Mouse (Mus musculus) thymus, postnatal 0 days (tissue): ENCODE measurements at regions not wholly inside any gene's neighbourhood (a gene's known extent, or its start where the extent isn't known, plus 50 kb on each side); places are given as distances from the start of the nearest gene placed in this dataset.
A peak's percentile ranks its signal among the peaks of the same experiment; 100 is the strongest.

Source experiments
- DNase-seq: peaks from one replicate; pipeline ENCODE4 v3.0.0-alpha.2; 2015; ENCODE audit warnings: low spot score

- DNase-seq = no peak
These were observed 154.4 kb upstream of the Dyrk2 start for GRCm38 (mm10) chr10:119024425-119024824.

- no peak for DNase-seq
These were observed 149.1 kb upstream of the Dyrk2 start for GRCm38 (mm10) chr10:119019082-119019481.

GRCm38 (mm10) chr10:119018490-119018889 is 148.5 kb upstream of the Dyrk2 start:
- no peak for DNase-seq

GRCm38 (mm10) chr10:119016104-119016503 is 146.1 kb upstream of the Dyrk2 start:
- DNase-seq = no peak

- DNase-seq = no peak
These were observed 145.5 kb upstream of the Dyrk2 start for GRCm38 (mm10) chr10:119015311-119016055.

- DNase-seq = no peak
These were observed 144.7 kb upstream of the Dyrk2 start for GRCm38 (mm10) chr10:119014731-119015130.

GRCm38 (mm10) chr10:119013758-119014157 is 143.7 kb upstream of the Dyrk2 start:
- no peak for DNase-seq

GRCm38 (mm10) chr10:119011511-119011910 is 141.5 kb upstream of the Dyrk2 start:
- no peak for DNase-seq

GRCm38 (mm10) chr10:119010884-119011283 is 140.9 kb upstream of the Dyrk2 start:
- DNase-seq = peak; percentile 79

GRCm38 (mm10) chr10:119006866-119007575 is 137.0 kb upstream of the Dyrk2 start:
- no peak for DNase-seq

GRCm38 (mm10) chr10:119005491-119005890 is 135.5 kb upstream of the Dyrk2 start:
- peak; percentile 76 for DNase-seq

GRCm38 (mm10) chr10:119004426-119004825 is 134.4 kb upstream of the Dyrk2 start:
- DNase-seq = no peak

GRCm38 (mm10) chr10:119003839-119004238 is 133.8 kb upstream of the Dyrk2 start:
- DNase-seq = no peak

- peak; percentile 68 for DNase-seq
These were observed 133.0 kb upstream of the Dyrk2 start for GRCm38 (mm10) chr10:119003042-119003441.

- peak; percentile 76 for DNase-seq
These were observed 131.9 kb upstream of the Dyrk2 start for GRCm38 (mm10) chr10:119001895-119002294.

GRCm38 (mm10) chr10:119001000-119001780 is 131.2 kb upstream of the Dyrk2 start:
- peak; percentile 20 for DNase-seq

- DNase-seq = no peak
These were observed 129.0 kb upstream of the Dyrk2 start for GRCm38 (mm10) chr10:118998966-118999365.

GRCm38 (mm10) chr10:118997034-118997433 is 127.0 kb upstream of the Dyrk2 start:
- peak; percentile 42 for DNase-seq

- no peak for DNase-seq
These were observed 124.0 kb upstream of the Dyrk2 start for GRCm38 (mm10) chr10:118993819-118994574.

- no peak for DNase-seq
These were observed 121.2 kb upstream of the Dyrk2 start for GRCm38 (mm10) chr10:118991213-118991612.

GRCm38 (mm10) chr10:118990500-118990899 is 120.5 kb upstream of the Dyrk2 start:
- DNase-seq = no peak
